Mouse (Mus musculus) embryonic facial prominence, embryonic 10.5 days (tissue): Measurements from ENCODE around the gene Sept9. TPM values are rescaled to one million over a fixed set of nuclear protein-coding genes. Genes with fewer than 3 reads are reported as not detected.

ENCODE experiments used
- DNase-seq: peaks from one replicate; pipeline ENCODE4 v3.0.0-alpha.2; 2017; ENCODE audit warnings: low spot score
- H3K27ac ChIP-seq: fragments of 300-500 bp; sonication (generic); replicated peaks from 2 replicates; pipeline ENCODE4 v1.5.1; 2016; ENCODE audit warnings: mild to moderate bottlenecking
- H3K27me3 ChIP-seq: fragments of 300-500 bp; sonication (generic); replicated peaks from 2 replicates; pipeline ENCODE4 v1.6.1; 2016; ENCODE audit warnings: low read depth, mild to moderate bottlenecking; ENCODE audit not compliant: poor library complexity, severe bottlenecking
- H3K36me3 ChIP-seq: fragments of 300-500 bp; sonication (generic); replicated peaks from 2 replicates; pipeline ENCODE4 v1.6.1; 2016; ENCODE audit warnings: mild to moderate bottlenecking, moderate library complexity
- H3K4me1 ChIP-seq: fragments of 300-500 bp; sonication (generic); 2 replicates; pipeline ENCODE4 v1.6.1; 2016
- H3K4me3 ChIP-seq: fragments of 300-500 bp; sonication (generic); 2 replicates; pipeline ENCODE4 v1.5.1; 2016; ENCODE audit warnings: mild to moderate bottlenecking, moderate library complexity
- H3K9me3 ChIP-seq: fragments of 300-500 bp; sonication (generic); 2 replicates; pipeline ENCODE4 v1.6.1; 2016; ENCODE audit warnings: mild to moderate bottlenecking
- WGBS: fragments of 180-500 bp; shearing (Covaris S2); methylation state at CpG from one replicate; pipeline ENCODE4 v1.1.7; 2016; 5-methylcytosine and 5-hydroxymethylcytosine counted together
- polyA plus RNA-seq: library from polyadenylated mRNA; unstranded; fragments of >200 nt; fragmentation: Nextera tagmentation; extraction: Ambion mirVana; gene quantifications from 2 replicates; pipeline ENCODE4 v1.2.1, GENCODE M21; 2016

Gene Sept9
- polyA plus RNA-seq, 1 experiment from 2014 or later: 255 TPM

DNA sequence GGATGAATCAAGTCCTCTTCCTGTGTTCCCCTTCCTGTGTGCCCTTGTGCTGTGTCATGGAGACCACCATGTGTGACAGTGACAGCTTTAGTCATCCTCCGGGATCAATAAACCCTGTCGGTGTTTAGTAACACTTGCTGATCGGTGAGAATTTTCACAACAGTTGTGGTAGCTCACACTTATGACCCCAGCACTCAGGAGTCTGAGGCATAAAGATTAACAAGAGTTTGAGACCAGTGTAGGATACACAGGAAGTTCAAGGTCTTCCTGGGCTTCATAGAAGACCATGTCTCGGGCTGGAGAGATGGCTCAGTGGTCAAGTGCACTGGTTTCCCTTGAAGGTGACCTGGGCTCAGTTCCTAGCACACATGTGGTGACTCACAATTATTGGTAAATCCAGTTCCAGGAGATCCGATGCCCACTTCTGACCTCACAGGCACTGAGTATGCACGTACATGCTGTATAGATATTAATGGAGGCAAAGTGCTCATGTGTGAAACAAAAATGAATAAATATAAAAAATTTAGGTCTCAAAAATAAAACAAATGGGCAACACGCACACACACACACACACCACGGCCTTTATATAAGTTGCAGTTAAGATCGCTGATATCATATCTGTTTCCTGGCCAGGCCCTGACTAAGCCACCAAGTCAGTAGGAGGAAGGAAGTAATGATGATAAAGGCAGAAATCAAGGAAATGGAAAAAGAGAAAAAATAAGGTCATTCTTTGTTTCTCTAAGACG lies 43.1 kb downstream of the Sept9 start:
- no peak for DNase-seq
- H3K36me3 ChIP-seq: 0 out of 2 replicates have a peak, but pooled peaks cover 4% of the 10 kb centered on the region
- H3K27ac ChIP-seq: no peak overlapping the region
- no peak overlapping the region for H3K4me3 ChIP-seq
- peaks cover 27% of the 10 kb centered on the region for H3K4me1 ChIP-seq
- 91% methylated on average over 10 of the region's 10 CpGs for WGBS
- H3K9me3 ChIP-seq: no peaks in the 10 kb centered on the region
- no peaks in the 10 kb centered on the region for H3K27me3 ChIP-seq

- 92% methylated on average over 12 of the region's 12 CpGs for WGBS
- H3K4me1 ChIP-seq: peaks cover 29% of the 10 kb centered on the region
- H3K27me3 ChIP-seq: no peaks in the 10 kb centered on the region
- no peak overlapping the region for H3K4me3 ChIP-seq
- no peaks in the 10 kb centered on the region for H3K9me3 ChIP-seq
- H3K27ac ChIP-seq: no peak overlapping the region
- 0 out of 2 replicates have a peak, but pooled peaks cover 4% of the 10 kb centered on the region for H3K36me3 ChIP-seq
- DNase-seq: no peak
Measured at GRCm38 (mm10) chr11:117243536-117244290, 44.3 kb downstream of the Sept9 start.

DNA sequence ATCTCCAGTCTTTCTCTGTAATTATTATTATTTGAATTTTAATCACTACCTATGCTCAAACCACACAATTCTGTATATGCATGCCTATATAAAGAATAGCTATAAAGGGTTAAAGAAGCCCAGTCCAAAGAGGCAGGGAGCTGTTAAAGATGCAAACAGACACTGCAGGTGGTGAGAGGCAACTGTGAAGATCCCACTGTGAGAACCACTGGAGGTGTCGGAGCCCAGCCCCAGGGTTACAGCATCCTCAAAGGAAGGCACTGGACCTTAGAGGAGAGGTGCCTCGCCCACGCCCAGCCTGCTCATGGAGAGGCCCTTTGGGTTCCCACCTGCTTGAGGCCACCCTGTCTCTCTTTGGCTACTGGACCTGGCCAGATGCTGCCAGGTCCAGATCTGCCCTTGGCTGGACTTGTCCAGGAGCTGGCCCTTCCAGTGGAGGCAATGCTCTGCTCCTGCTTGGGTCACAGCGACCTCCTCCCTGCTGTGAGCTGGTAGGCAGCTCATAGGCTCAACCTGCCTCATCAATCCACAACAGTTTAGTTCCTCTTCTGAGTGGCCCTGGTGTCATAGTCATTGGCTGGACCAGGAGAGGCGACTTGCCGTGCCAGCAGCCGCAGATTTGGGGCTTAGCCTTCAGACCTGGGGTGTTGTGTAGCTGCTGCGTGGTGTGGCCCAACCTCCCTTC lies 45.7 kb downstream of the Sept9 start:
- WGBS: 65% methylated on average over 8 of the region's 8 CpGs
- H3K27ac ChIP-seq: no peak overlapping the region; the same call in 1 of the 2 replicates
- no peak for DNase-seq

GRCm38 (mm10) chr11:117245846-117246245 lies 46.4 kb downstream of the Sept9 start:
- no peaks in the 10 kb centered on the region for H3K9me3 ChIP-seq
- WGBS: 78% methylated on average over 3 of the region's 3 CpGs
- H3K27ac ChIP-seq: no peak overlapping the region
- no peak for DNase-seq
- H3K4me3 ChIP-seq: no peak overlapping the region
- H3K36me3 ChIP-seq: no peaks in the 10 kb centered on the region
- no peaks in the 10 kb centered on the region for H3K27me3 ChIP-seq
- peaks cover 45% of the 10 kb centered on the region for H3K4me1 ChIP-seq

More for the DNA sequence above, 45.7 kb downstream of the Sept9 start:
- Histone ChIP-seq H3K4me1 (peaks cover 40% of the 10 kb centered on the region), H3K4me3 (no peak overlapping the region), H3K27me3 (no peaks in the 10 kb centered on the region), H3K9me3 (no peaks in the 10 kb centered on the region), H3K36me3 (0 out of 2 replicates have a peak, but pooled peaks cover 4% of the 10 kb centered on the region)

DNA sequence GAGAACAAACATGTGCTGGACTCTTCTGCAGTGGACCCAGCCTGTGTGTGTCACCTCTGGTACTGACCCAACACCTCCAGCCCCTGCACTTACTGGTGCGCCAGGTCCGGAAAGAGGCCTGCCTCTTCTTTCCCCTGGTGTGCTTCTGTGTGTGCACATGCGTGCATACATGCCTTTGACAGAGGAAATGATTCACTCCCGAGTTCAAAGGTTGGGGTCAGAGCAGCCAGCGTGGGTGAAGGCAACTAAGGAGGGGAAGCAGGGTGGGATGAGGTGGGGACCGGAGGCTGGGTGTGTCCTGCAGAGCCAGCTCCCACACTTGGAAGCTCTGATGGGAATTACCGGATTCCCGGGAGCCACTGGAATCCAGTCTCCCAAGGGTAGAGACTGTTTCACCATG lies 46.8 kb downstream of the Sept9 start:
- H3K27ac ChIP-seq: no peak overlapping the region
- H3K4me1 ChIP-seq: peaks cover 49% of the 10 kb centered on the region
- 71% methylated on average over 8 of the region's 8 CpGs for WGBS
- H3K36me3 ChIP-seq: no peaks in the 10 kb centered on the region
- no peaks in the 10 kb centered on the region for H3K9me3 ChIP-seq
- DNase-seq: no peak
- no peak overlapping the region for H3K4me3 ChIP-seq
- no peaks in the 10 kb centered on the region for H3K27me3 ChIP-seq

DNA sequence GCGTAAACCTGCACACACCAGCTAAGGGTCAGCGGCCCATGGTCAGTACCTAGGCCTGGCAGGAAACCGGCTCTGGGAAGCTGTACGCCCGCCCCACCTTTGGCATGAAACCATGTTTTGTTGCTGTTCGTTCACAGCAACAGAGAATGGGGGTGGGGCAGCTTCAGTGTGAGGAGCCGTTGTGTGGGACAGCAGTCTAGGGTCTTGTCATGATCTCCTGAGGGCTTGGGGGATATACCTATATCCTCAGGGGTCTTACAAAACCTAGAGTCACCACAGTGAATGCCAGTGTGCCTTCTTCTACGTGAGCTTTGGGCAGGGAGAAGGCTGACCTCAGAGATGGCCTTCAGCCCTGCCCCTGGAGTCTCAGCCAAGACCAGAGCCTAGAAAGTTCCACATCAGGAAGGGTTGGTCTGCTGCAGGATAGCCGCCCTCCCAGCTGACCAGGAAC lies 47.5 kb downstream of the Sept9 start:
- H3K4me1 ChIP-seq: peaks cover 55% of the 10 kb centered on the region

DNA sequence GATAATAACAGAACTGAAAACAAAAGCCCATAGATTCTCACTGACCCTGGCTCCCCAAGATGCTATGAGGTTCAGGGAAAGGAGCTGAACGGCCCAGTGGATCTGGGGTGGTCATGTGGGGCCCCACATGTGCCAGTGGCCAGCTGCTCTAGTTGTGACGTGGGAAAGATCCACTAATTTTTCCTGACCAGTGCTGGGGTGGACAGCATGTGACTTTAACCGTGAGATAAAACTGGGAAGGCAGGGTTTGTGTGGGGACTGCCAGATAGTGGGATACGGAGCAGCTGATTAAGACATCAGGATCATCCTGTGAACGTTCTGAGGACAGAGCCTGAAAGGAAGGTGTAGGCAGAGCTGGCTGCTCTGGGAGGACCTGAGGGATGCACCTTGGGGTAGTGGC lies 48.1 kb downstream of the Sept9 start:
- DNase-seq: no peak
- H3K4me1 ChIP-seq: peaks cover 55% of the 10 kb centered on the region
- H3K27me3 ChIP-seq: no peaks in the 10 kb centered on the region
- no peak overlapping the region for H3K4me3 ChIP-seq
- no peaks in the 10 kb centered on the region for H3K9me3 ChIP-seq
- no peaks in the 10 kb centered on the region for H3K36me3 ChIP-seq
- H3K27ac ChIP-seq: no peak overlapping the region
- WGBS: 74% methylated on average over 5 of the region's 5 CpGs

More for the DNA sequence above, 47.5 kb downstream of the Sept9 start:
- Histone ChIP-seq H3K4me3 (no peak overlapping the region), H3K27me3 (no peaks in the 10 kb centered on the region), H3K27ac (no peak overlapping the region), H3K36me3 (no peaks in the 10 kb centered on the region), H3K9me3 (no peaks in the 10 kb centered on the region)
- no peak for DNase-seq
- 86% methylated on average over 9 of the region's 9 CpGs for WGBS

- WGBS: 59% methylated on average over 11 of the region's 11 CpGs
- H3K27ac ChIP-seq: peak overlapping the region; percentile 8
Measured at GRCm38 (mm10) chr11:117248734-117249248, 49.3 kb downstream of the Sept9 start.

GRCm38 (mm10) chr11:117249282-117249984 lies 50.0 kb downstream of the Sept9 start:
- WGBS: 78% methylated on average over 18 of the region's 18 CpGs
- Histone ChIP-seq H3K9me3 (no peaks in the 10 kb centered on the region), H3K27me3 (no peaks in the 10 kb centered on the region), H3K36me3 (no peaks in the 10 kb centered on the region), H3K4me1 (peaks cover 72% of the 10 kb centered on the region), H3K4me3 (no peak overlapping the region), H3K27ac (peak overlapping the region; percentile 8; the same call in 1 of the 2 replicates)
- no peak for DNase-seq

More at GRCm38 (mm10) chr11:117248734-117249248, 49.3 kb downstream of the Sept9 start:
- Histone ChIP-seq H3K4me3 (no peak overlapping the region), H3K36me3 (no peaks in the 10 kb centered on the region), H3K4me1 (peaks cover 66% of the 10 kb centered on the region), H3K27me3 (no peaks in the 10 kb centered on the region), H3K9me3 (no peaks in the 10 kb centered on the region)
- DNase-seq: no peak

GRCm38 (mm10) chr11:117249985-117250928 lies 50.8 kb downstream of the Sept9 start:
- H3K4me1 ChIP-seq: peaks cover 77% of the 10 kb centered on the region
- WGBS: 87% methylated on average over 22 of the region's 22 CpGs
- no peaks in the 10 kb centered on the region for H3K9me3 ChIP-seq

GRCm38 (mm10) chr11:117251755-117252154 lies 52.3 kb downstream of the Sept9 start:
- Histone ChIP-seq H3K4me3 (no peak overlapping the region), H3K9me3 (no peaks in the 10 kb centered on the region), H3K27me3 (no peaks in the 10 kb centered on the region), H3K27ac (peak overlapping the region; percentile 30; the same call in 1 of the 2 replicates), H3K4me1 (peaks cover 77% of the 10 kb centered on the region), H3K36me3 (no peaks in the 10 kb centered on the region)
- WGBS: 85% methylated on average over 4 of the region's 4 CpGs
- no peak for DNase-seq

More at GRCm38 (mm10) chr11:117249985-117250928, 50.8 kb downstream of the Sept9 start:
- DNase-seq: no peak
- no peaks in the 10 kb centered on the region for H3K27me3 ChIP-seq
- H3K36me3 ChIP-seq: no peaks in the 10 kb centered on the region
- H3K4me3 ChIP-seq: no peak overlapping the region
- no peak overlapping the region for H3K27ac ChIP-seq
